Mouse (Mus musculus) gastrocnemius, postnatal 25 days (tissue): Measurements from ENCODE around the gene Elobl. TPM values are rescaled to one million over a fixed set of nuclear protein-coding genes. Genes with fewer than 3 reads are reported as not detected.

Experiments used
- DNase-seq: peaks from one replicate; pipeline ENCODE4 v3.0.0; 2022
- total RNA-seq, 2 experiments: library from RNA; stranded (reverse); gene quantifications; 1 replicate in 1 of 2; 2 replicates in 1 of 2; pipeline ENCODE4 v1.2.3; 2021

The Elobl gene
- total RNA-seq, 2 experiments from 2014 or later: not detected

DNA sequence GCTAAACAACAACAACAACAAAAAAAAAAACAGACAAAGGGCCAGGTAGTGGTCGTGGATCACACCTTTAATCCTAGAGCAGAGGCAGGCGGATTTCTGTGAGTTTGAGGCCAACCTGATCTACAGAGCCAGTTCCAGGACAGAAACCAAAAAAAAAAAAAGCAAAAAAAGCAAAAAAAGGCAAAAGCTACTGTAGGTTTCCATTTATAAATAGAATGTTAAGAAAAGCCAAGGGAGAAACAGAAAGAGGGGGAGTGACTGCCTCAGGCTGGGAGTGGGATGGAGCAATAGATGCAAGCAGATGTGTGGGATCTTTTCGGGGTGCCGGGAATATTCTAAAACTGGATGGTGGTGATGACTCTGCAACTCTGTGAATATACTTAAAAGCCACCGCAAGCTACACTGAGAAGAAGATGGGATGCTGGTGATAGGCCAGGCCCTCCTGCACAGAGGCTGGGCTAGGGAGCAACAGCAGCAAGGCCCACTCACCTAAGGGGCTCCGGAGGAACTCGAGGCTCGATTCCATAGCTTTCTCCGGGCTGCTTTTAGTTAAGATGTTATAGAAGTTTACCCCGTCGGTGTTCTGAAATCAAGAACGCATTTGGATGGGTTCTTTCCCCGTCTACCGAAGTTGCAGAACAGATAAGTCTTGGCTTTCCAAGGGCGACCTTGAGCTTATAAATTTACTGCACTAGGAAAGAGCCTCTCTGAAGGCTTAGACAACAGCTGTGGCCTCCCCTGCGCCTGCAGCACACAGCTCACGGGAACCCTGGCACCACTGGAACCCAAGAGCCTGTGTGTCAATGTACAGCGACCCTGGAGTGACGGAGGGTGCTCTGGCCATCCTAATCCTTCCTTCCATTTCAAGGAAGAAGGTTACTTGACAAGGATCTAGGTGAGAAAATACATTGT is 32.4 kb downstream of the Elobl start:
- DNase-seq: no peak

GRCm38 (mm10) chr11:88933030-88933429 is 33.7 kb downstream of the Elobl start:
- no peak for DNase-seq

- no peak for DNase-seq
Observed at GRCm38 (mm10) chr11:88931692-88932530, 34.8 kb downstream of the Elobl start.

DNA sequence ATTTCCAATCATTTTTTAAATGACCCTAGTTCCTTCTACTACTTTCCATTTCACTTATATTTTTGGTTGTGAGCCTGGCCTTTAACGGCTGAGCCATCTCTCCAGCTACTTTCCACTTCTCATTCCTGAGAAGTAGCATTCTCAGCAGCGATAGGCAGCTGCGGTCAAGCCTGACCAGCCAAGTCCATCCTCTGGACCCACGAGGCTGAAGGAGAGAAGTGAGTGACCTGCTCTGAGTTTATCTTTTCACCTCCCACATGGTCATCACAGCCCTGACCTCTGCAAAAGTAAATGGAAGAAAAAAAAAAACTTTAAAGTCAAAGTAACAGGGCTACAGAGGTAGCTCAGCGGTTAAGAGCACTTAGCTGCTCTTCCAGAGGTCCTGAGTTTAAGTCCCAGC is 40.2 kb downstream of the Elobl start:
- DNase-seq: no peak

Other genes with a start within 250 kb of the Elobl start
- gene Msi2, start 248.4 kb downstream of the Elobl start, total RNA-seq: 100 to 1,000 TPM; 158 TPM
- 10 to 100 TPM; 65.8 to 77.9 TPM for gene Akap1, start 102.3 kb downstream of the Elobl start, total RNA-seq
- gene Scpep1, start 11.5 kb downstream of the Elobl start, total RNA-seq: 10 to 100 TPM in 1 of 2 experiments, 1 to 10 TPM in 1; 8.6 to 10.8 TPM
- 1 to 10 TPM; 2.4 to 3.5 TPM for gene Coil, start 3.3 kb upstream of the Elobl start, total RNA-seq
- 1 to 10 TPM; 6.0 to 7.9 TPM for gene Trim25, start 32.4 kb upstream of the Elobl start, total RNA-seq
- 1 to 10 TPM; 2.5 to 2.7 TPM for gene Dgke, start 99.9 kb upstream of the Elobl start, total RNA-seq
- gene Gm525, start 106.9 kb upstream of the Elobl start, total RNA-seq: not detected